Mouse (Mus musculus) heart, embryonic 13.5 days (tissue): ENCODE measurements at regions not wholly inside any gene's neighbourhood (a gene's known extent, or its start where the extent isn't known, plus 50 kb on each side); places are given as distances from the start of the nearest gene placed in this dataset.
"Not testable (repeated sequence)": the region's sequence is repeated elsewhere in the genome, so short reads cannot be mapped to it uniquely, and the experiment has no call there.

Source experiments
- ATAC-seq: fragments of 200-750 bp; cut with Nextera tagmentation; 2 replicates; pipeline ENCODE4 v1.8.0; 2017; ENCODE audit warnings: moderate TSS enrichment; ENCODE audit not compliant: insufficient number of reproducible peaks, low FRiP score, low TSS enrichment; ENCODE audit errors: extremely low read depth
- H3K27ac ChIP-seq: fragments of 300-500 bp; sonication (generic); replicated peaks from 2 replicates; pipeline ENCODE4 v1.5.1; 2015; ENCODE audit warnings: moderate library complexity, mild to moderate bottlenecking, inconsistent platforms
- H3K27me3 ChIP-seq: fragments of 300-500 bp; sonication (generic); replicated peaks from 2 replicates; pipeline ENCODE4 v1.6.1; 2015; ENCODE audit warnings: mild to moderate bottlenecking, inconsistent platforms
- H3K36me3 ChIP-seq: fragments of 300-500 bp; sonication (generic); 2 replicates; pipeline ENCODE4 v1.6.1; 2015; ENCODE audit warnings: mild to moderate bottlenecking, inconsistent platforms
- H3K4me1 ChIP-seq: fragments of 300-500 bp; sonication (generic); 2 replicates; pipeline ENCODE4 v1.6.1; 2015; ENCODE audit warnings: inconsistent platforms
- H3K4me2 ChIP-seq: fragments of 300-500 bp; sonication (generic); 2 replicates; pipeline ENCODE4 v1.6.1; 2015; ENCODE audit warnings: inconsistent platforms, mild to moderate bottlenecking, moderate library complexity
- H3K4me3 ChIP-seq: fragments of 300-500 bp; sonication (generic); 2 replicates; pipeline ENCODE4 v1.5.1; 2015; ENCODE audit warnings: moderate library complexity, mild to moderate bottlenecking, inconsistent platforms
- H3K9ac ChIP-seq: fragments of 300-500 bp; sonication (generic); 2 replicates; pipeline ENCODE4 v1.6.1; 2015; ENCODE audit warnings: inconsistent platforms, mild to moderate bottlenecking, moderate library complexity
- H3K9me3 ChIP-seq: fragments of 300-500 bp; sonication (generic); 2 replicates; pipeline ENCODE4 v1.6.1; 2016; ENCODE audit warnings: inconsistent platforms
- WGBS: fragments of 180-500 bp; shearing (Covaris S2); methylation state at CpG from one replicate; pipeline ENCODE4 v1.1.7; 2015; ENCODE audit warnings: mixed read lengths; 5-methylcytosine and 5-hydroxymethylcytosine counted together

DNA sequence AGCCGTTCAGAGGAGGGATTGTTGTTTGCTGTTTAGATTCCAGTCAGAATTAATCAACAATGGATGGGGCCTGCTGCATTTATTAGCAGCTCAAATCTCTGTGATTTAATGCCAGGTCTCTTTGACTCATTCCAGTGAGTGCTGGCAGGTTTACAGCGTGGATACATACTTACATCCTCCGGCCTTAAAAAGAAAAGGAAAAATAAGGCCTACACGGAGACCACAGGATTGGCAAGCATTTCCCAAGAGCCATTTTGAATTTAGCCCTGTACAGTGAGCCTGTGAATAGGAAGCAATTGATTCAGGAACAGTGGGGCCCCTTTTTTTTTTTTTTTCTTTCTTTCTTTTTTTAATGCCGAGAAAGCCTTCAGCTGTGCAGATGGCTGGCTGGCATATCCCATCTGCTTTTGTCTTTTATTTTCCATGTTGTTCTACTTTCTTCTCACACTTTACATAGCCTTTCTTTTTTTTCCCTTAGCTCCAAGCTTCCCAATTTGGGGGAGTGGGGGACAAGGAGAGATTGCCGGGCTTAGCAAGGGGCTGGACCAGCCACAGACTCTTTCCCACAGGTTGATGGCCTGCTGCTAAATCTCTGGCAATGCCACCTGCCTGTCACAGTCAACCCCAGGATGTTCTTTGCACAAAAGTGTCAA lies 92.6 kb upstream of the Gm5148 start:
- Histone ChIP-seq H3K4me2 (no peak overlapping the region), H3K27me3 (no peaks in the 10 kb centered on the region; the same call in 1 of the 2 replicates), H3K9me3 (no peaks in the 10 kb centered on the region), H3K4me1 (no peaks in the 10 kb centered on the region), H3K27ac (no peak overlapping the region), H3K4me3 (no peak overlapping the region), H3K36me3 (no peaks in the 10 kb centered on the region), H3K9ac (no peak overlapping the region)
- ATAC-seq: no peak
- WGBS: 72% methylated on average over 6 of the region's 6 CpGs

DNA sequence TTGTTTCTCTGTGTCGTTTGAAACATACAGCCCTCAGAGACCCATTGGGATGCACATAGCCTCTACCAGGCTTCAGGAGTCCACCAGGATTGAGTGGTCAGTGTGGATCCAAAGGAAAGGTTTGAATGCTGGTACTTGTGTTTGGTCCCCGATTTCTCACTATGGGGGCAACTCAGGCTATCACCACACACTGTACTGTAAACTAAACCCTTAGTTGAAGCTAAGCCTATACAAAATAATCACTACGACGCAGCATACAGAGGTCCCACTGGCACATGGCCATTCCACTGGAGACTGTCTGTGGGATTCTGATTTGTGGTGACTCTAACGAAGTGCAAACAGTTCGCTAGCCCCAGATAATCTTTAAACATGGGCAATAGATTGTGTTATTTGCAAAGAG lies 91.5 kb upstream of the Gm5148 start:
- 82% methylated on average over 6 of the region's 6 CpGs for WGBS
- H3K27me3 ChIP-seq: no peaks in the 10 kb centered on the region; the same call in 1 of the 2 replicates
- H3K9me3 ChIP-seq: no peaks in the 10 kb centered on the region
- no peak overlapping the region for H3K4me3 ChIP-seq
- no peaks in the 10 kb centered on the region for H3K36me3 ChIP-seq
- ATAC-seq: no peak
- H3K4me2 ChIP-seq: no peak overlapping the region
- no peak overlapping the region for H3K27ac ChIP-seq
- no peaks in the 10 kb centered on the region for H3K4me1 ChIP-seq
- no peak overlapping the region for H3K9ac ChIP-seq

DNA sequence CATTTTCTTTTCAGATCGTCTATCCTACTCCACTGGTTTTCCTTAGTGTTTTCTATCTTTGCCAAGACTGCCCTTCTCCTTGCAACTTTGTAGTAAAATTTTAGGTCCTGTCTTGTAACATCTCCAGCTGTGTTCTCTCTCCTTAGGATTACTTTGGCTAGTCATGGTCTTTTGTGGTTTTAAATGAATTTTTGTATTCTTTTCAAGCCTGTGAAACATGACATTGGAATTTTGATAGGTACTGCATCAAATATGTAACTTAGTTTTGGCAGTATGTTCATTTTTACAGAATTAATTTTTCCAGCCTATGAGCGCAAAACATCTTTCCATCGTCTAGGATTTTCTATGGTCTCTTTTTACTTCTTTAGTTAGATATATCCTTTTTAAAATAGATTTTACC lies 88.6 kb upstream of the Gm5148 start:
- ATAC-seq: no peak
- Histone ChIP-seq H3K4me1 (no peaks in the 10 kb centered on the region), H3K4me2 (no peak overlapping the region), H3K27me3 (no peaks in the 10 kb centered on the region), H3K36me3 (no peaks in the 10 kb centered on the region), H3K9ac (no peak overlapping the region), H3K9me3 (peaks cover 8% of the 10 kb centered on the region; the same call in 1 of the 2 replicates), H3K27ac (no peak overlapping the region), H3K4me3 (no peak overlapping the region)
- 77% methylated on average over 3 of the region's 3 CpGs for WGBS

DNA sequence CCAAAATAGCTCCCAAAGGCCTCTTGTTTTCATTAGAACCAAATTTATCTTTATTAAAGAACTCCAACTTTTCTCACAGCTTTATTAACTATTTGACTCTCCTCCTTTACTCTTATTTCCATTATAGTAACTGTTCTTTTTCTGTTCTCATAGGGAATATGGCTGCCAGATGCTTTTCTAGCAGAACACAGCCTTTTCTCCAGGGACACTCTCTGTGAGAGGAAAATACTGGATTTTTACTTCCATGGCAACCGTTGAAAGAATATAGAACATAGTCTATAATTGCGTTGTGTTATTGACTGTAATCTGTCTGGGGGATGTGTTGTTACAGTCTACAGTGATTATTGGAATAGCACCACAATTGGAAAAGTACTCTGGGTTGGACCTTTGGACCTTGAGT lies 87.1 kb upstream of the Gm5148 start:
- Histone ChIP-seq H3K27me3 (no peaks in the 10 kb centered on the region), H3K4me1 (no peaks in the 10 kb centered on the region), H3K4me3 (no peak overlapping the region), H3K9me3 (peaks cover 8% of the 10 kb centered on the region; the same call in 1 of the 2 replicates), H3K4me2 (no peak overlapping the region), H3K27ac (no peak overlapping the region), H3K36me3 (no peaks in the 10 kb centered on the region), H3K9ac (no peak overlapping the region)
- WGBS: 84% methylated on average over 2 of the region's 2 CpGs
- no peak for ATAC-seq

DNA sequence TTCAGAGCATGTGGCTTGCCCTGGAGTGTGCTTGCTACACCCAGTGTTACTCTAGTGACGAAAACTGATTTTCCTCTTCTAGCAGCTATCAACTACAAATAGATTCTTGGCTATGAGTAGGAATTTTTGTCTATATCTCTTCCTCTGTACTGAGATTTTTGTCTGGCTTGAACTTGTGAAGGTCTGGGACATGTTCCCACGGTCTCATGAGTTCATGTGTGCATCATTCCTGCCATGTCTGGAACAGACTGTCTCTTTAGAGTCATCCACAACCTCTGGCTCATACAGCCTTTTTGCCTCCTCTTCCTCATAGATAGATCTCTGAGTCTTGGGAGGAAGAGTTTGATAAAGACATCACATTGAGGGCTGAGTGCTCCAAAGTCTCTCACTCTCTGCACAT lies 86.5 kb upstream of the Gm5148 start:
- Histone ChIP-seq H3K9me3 (peaks cover 8% of the 10 kb centered on the region; the same call in 1 of the 2 replicates), H3K27ac (no peak overlapping the region), H3K36me3 (no peaks in the 10 kb centered on the region), H3K4me2 (no peak overlapping the region), H3K4me3 (no peak overlapping the region), H3K9ac (no peak overlapping the region), H3K27me3 (no peaks in the 10 kb centered on the region), H3K4me1 (no peaks in the 10 kb centered on the region)
- WGBS: 70% methylated on average over 2 of the region's 2 CpGs
- ATAC-seq: no peak

DNA sequence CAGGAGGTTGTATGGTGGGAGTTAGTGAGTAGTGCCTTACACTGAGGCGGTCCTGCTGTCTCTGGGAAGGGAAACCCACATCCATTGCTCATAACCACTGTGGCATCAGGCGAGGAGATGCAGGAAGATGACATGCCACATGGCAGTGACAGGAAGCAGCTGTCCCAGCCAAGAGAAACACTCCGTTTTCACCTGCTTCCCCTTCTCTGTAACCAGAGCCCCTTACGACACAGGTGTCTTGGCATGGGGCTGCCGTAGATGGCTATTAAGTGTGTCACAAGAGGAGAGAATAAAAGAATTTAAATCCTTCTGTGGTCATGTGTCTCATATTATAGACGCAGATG lies 81.5 kb upstream of the Gm5148 start:
- no peak for ATAC-seq
- Histone ChIP-seq H3K27ac (no peak overlapping the region), H3K4me3 (no peak overlapping the region), H3K4me1 (peaks cover 4% of the 10 kb centered on the region; the same call in 1 of the 2 replicates), H3K27me3 (peaks cover 4% of the 10 kb centered on the region; the same call in 1 of the 2 replicates), H3K9me3 (peaks cover 8% of the 10 kb centered on the region; the same call in 1 of the 2 replicates), H3K4me2 (no peak overlapping the region), H3K36me3 (no peaks in the 10 kb centered on the region), H3K9ac (no peak overlapping the region)
- WGBS: 53% methylated on average over 6 of the region's 6 CpGs

DNA sequence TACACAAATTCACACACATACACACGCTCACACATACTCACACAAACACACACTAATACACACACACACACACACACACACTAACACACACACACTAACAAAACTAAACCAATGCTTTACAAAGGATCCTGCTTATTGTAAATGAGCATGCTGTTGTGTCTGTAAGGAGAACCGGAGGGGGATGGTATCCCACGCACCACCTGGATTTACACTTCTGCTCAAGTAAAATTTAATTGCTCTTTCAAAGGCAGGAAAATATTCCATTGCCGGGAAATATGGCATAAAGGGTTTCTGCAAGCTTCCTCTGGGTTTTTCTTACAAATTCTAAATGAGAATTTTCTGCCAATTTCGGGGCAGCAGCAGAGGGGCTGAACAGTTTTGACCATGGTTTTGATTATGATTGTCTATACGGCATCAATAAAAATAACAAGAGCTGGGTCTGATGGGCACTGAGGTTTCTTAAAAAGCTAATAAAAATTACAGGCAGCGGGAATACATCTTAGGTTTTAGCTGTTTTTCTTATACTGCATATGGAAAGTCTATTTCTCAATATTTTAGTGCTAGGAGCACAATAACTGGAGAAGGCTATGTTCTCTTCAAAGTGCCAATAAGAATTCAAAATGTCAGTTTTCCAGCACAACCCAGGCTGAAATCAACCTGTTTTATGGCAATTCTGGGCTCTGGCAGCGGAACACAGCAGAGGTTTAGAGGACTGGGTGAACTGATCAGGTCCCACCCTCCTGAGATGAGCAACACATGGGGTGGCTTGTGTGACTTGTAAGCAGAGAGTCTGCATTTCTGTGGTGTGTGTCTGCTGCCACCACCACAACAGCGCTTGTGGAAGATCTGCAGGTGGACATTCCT lies 80.9 kb upstream of the Gm5148 start:
- peaks cover 4% of the 10 kb centered on the region; the same call in 1 of the 2 replicates for H3K27me3 ChIP-seq
- H3K9me3 ChIP-seq: peaks cover 8% of the 10 kb centered on the region; the same call in 1 of the 2 replicates
- no peak overlapping the region for H3K9ac ChIP-seq
- no peak overlapping the region for H3K4me2 ChIP-seq
- 82% methylated on average over 9 of the region's 9 CpGs for WGBS
- H3K4me1 ChIP-seq: peaks cover 4% of the 10 kb centered on the region; the same call in 1 of the 2 replicates
- no peak overlapping the region for H3K27ac ChIP-seq
- H3K36me3 ChIP-seq: no peaks in the 10 kb centered on the region
- H3K4me3 ChIP-seq: no peak overlapping the region
- ATAC-seq: no peak

DNA sequence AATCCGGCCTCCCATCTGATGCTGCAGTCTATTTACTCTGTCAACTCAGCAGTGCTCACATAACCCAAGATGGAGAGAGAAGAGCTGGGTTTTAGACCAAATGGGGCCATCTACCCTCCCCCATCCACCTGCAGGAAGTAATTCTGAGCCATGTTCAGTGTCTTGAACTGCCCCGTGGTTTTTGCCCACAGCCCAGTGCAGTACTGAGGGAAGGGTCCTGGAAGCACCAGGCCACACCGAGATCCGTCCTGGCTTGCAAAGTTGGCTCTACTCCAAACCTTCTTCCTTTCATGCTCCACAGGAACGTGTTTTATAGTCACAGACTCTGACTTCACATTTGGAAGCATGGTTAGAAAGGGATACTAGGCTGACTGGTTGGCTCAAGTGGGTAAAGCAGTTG lies 80.0 kb upstream of the Gm5148 start:
- H3K4me3 ChIP-seq: no peak overlapping the region
- H3K9me3 ChIP-seq: 0 out of 2 replicates have a peak, but pooled peaks cover 5% of the 10 kb centered on the region
- H3K4me1 ChIP-seq: peaks cover 4% of the 10 kb centered on the region; the same call in 1 of the 2 replicates
- H3K27ac ChIP-seq: no peak overlapping the region
- no peak overlapping the region for H3K9ac ChIP-seq
- no peak overlapping the region for H3K4me2 ChIP-seq
- peaks cover 4% of the 10 kb centered on the region; the same call in 1 of the 2 replicates for H3K27me3 ChIP-seq
- no peak for ATAC-seq
- no peaks in the 10 kb centered on the region for H3K36me3 ChIP-seq
- WGBS: 51% methylated on average over 5 of the region's 5 CpGs

DNA sequence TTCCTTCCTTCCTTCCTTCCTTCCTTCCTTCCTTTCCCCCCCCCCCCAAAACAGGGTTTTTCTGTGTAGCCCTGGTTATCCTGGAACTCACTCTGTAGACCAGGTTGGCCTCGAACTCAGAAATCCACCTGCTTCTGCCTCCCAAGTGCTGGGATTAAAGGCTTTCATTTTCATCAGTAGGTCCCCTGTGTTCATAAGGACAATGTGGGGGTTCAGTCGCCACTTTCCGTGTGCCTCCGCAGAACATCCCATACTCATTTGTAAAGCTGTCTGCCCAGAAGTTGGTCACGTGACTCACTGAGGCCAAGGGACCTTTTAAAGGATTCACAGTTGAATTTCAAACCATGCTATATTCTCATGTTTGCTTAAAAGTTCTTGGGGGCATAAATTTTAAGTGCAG lies 79.5 kb upstream of the Gm5148 start:
- not testable (repeated sequence) for H3K4me1 ChIP-seq, H3K4me2 ChIP-seq, H3K36me3 ChIP-seq, H3K4me3 ChIP-seq, ATAC-seq, H3K9me3 ChIP-seq, H3K27ac ChIP-seq, H3K9ac ChIP-seq, H3K27me3 ChIP-seq
- 93% methylated on average over 5 of the region's 5 CpGs for WGBS

DNA sequence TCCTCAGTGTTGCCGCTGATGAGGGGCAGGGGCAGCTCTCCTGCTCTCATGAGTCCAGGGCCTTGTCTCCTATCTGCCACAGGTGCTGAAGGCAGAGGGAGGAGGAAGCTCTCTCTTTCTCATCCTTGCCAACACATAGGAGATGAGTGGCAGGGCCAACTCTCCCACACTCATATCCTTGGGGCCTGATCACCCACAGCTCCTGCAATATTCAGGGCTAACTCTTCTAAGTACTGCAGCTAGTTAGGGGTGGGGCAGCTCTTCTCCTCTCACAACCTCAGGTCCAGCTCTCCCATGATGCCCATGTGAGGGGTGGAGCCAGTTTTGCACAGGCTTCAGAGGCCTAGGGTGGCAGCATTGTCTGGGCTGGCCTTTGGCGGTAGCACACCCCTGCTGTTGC lies 77.3 kb upstream of the Gm5148 start:
- Histone ChIP-seq H3K27ac (no peak overlapping the region), H3K36me3 (no peaks in the 10 kb centered on the region), H3K4me3 (no peak overlapping the region), H3K9ac (no peak overlapping the region), H3K9me3 (no peaks in the 10 kb centered on the region), H3K4me2 (no peak overlapping the region), H3K4me1 (peaks cover 4% of the 10 kb centered on the region; the same call in 1 of the 2 replicates), H3K27me3 (peaks cover 4% of the 10 kb centered on the region; the same call in 1 of the 2 replicates)
- WGBS: 76% methylated on average over 2 of the region's 2 CpGs
- no peak for ATAC-seq

DNA sequence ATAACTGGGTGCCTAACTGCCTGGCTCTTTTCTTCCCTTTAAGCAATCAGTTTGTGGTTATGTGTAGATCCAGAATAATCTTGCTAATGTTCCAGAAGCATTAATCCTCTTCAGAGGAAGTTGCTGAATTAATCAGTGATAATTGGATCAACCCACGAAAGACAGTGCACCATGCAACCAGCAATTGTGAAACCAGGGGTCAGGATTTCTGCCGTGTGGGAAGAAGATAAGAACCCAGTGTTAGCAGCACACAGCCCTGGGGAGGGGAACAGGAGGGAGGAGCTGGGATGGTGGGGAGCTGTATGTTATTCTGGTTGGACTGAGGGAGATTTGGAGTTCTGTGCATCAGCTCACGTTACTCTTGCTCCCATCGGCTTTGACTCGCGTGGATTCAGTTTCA lies 75.5 kb upstream of the Gm5148 start:
- H3K9me3 ChIP-seq: no peaks in the 10 kb centered on the region
- 50% methylated on average over 6 of the region's 6 CpGs for whole genome bisulfite sequencing

More for the DNA sequence above, 75.5 kb upstream of the Gm5148 start:
- Histone ChIP-seq H3K4me2 (no peak overlapping the region), H3K27ac (no peak overlapping the region), H3K27me3 (no peaks in the 10 kb centered on the region; the same call in 1 of the 2 replicates), H3K4me1 (peaks cover 4% of the 10 kb centered on the region; the same call in 1 of the 2 replicates), H3K36me3 (no peaks in the 10 kb centered on the region), H3K9ac (no peak overlapping the region), H3K4me3 (no peak overlapping the region)
- ATAC-seq: no peak
